Mouse (Mus musculus): ENCODE data around the gene Ppp4r2. TPM values are rescaled to one million over a fixed set of nuclear protein-coding genes. Genes with fewer than 3 reads are reported as not detected.

Gene Ppp4r2
- polyA plus RNA-seq, 1 experiment: 19.1 TPM

GRCm38 (mm10) chr6:100833811-100834481 is 524 bp downstream of the Ppp4r2 start:
- peaks cover 55% of the 10 kb centered on the region for H3K79me2 ChIP-seq (ENCODE audit: control insufficient read depth, insufficient read depth)
- H3K4me3 ChIP-seq: peak overlapping the region; percentile 41
- H3ac ChIP-seq (ENCODE audit: control insufficient read depth, insufficient read length): peak overlapping the region; percentile 90
- H3K4me2 ChIP-seq (ENCODE audit: low read depth): peak overlapping the region; percentile 95
- TF ChIP-seq REST (IDR thresholded peaks at IDR 0.05; ENCODE audit: insufficient read depth, insufficient read length) (no peak), SRF (IDR thresholded peaks at IDR 0.05; ENCODE audit: control insufficient read depth, insufficient read length, low read depth) (no peak), TCF12 (IDR thresholded peaks at IDR 0.05; ENCODE audit: insufficient read depth, poor library complexity, severe bottlenecking) (no peak), POLR2A (IDR thresholded peaks at IDR 0.05; ENCODE audit: insufficient read length, low read depth) (peak; percentile 24), POLR2AphosphoS2 (IDR thresholded peaks at IDR 0.05; ENCODE audit: insufficient read length, low read depth) (peak; percentile 60)
- H3K27me3 ChIP-seq (ENCODE audit: control insufficient read depth, insufficient read depth, insufficient read length): no peaks in the 10 kb centered on the region
- H3K36me3 ChIP-seq (ENCODE audit: control insufficient read depth, insufficient read depth): peaks cover 31% of the 10 kb centered on the region

GRCm38 (mm10) chr6:100834489-100835160 is 1.2 kb downstream of the Ppp4r2 start:
- Histone ChIP-seq H3K79me2 (ENCODE audit: control insufficient read depth, insufficient read depth) (peaks cover 62% of the 10 kb centered on the region), H3K36me3 (ENCODE audit: control insufficient read depth, insufficient read depth) (peaks cover 36% of the 10 kb centered on the region), H3K27me3 (ENCODE audit: control insufficient read depth, insufficient read depth, insufficient read length) (no peaks in the 10 kb centered on the region), H3K4me3 (peak overlapping the region; percentile 41), H3ac (ENCODE audit: control insufficient read depth, insufficient read length) (peak overlapping the region; percentile 90), H3K4me2 (ENCODE audit: low read depth) (peak overlapping the region; percentile 95)
- no peak for TF ChIP-seq TCF3 (IDR thresholded peaks at IDR 0.05; ENCODE audit: insufficient read length, low read depth)

GRCm38 (mm10) chr6:100845058-100845457 is 11.6 kb downstream of the Ppp4r2 start:
- TF ChIP-seq E2F4 (IDR thresholded peaks at IDR 0.05; ENCODE audit: insufficient read depth) (no peak), REST (IDR thresholded peaks at IDR 0.05; ENCODE audit: insufficient read depth, insufficient read length) (no peak), MYOD1 (IDR thresholded peaks at IDR 0.05; ENCODE audit: control insufficient read depth in 1 of 3, insufficient read length in 2 of 3, low read depth in 2 of 3) (no peak), TCF3 (IDR thresholded peaks at IDR 0.05; ENCODE audit: insufficient read length, low read depth) (no peak), TCF12 (IDR thresholded peaks at IDR 0.05; ENCODE audit: insufficient read depth, poor library complexity, severe bottlenecking) (no peak), USF1 (IDR thresholded peaks at IDR 0.05; ENCODE audit: low read depth) (no peak), MAX (IDR thresholded peaks at IDR 0.05; ENCODE audit: low read depth) (no peak), MYOG (IDR thresholded peaks at IDR 0.05; ENCODE audit: control insufficient read depth in 1 of 3, insufficient read depth in 1 of 3, insufficient read length in 2 of 3, low read depth in 2 of 3) (no peak), SRF (IDR thresholded peaks at IDR 0.05; ENCODE audit: control insufficient read depth, insufficient read length, low read depth) (no peak), CEBPB (IDR thresholded peaks at IDR 0.05; ENCODE audit: insufficient read depth, poor library complexity, severe bottlenecking) (no peak), POLR2AphosphoS2 (IDR thresholded peaks at IDR 0.05; ENCODE audit: insufficient read length, low read depth) (no peak), POLR2A (IDR thresholded peaks at IDR 0.05; ENCODE audit: insufficient read length, low read depth) (no peak)
- Histone ChIP-seq H3K27me3 (ENCODE audit: control insufficient read depth, insufficient read depth, insufficient read length) (no peaks in the 10 kb centered on the region), H3ac (ENCODE audit: control insufficient read depth, insufficient read length) (no peak overlapping the region), H3K79me2 (ENCODE audit: control insufficient read depth, insufficient read depth) (peaks cover 99% of the 10 kb centered on the region), H3K36me3 (ENCODE audit: control insufficient read depth, insufficient read depth) (peaks cover 59% of the 10 kb centered on the region), H3K4me3 (no peak overlapping the region), H3K4me2 (ENCODE audit: low read depth) (no peak overlapping the region)

- Histone ChIP-seq H3K4me2 (ENCODE audit: low read depth) (no peak overlapping the region), H3K36me3 (ENCODE audit: control insufficient read depth, insufficient read depth) (peaks cover 53% of the 10 kb centered on the region), H3K79me2 (ENCODE audit: control insufficient read depth, insufficient read depth) (peaks cover 99% of the 10 kb centered on the region), H3K27me3 (ENCODE audit: control insufficient read depth, insufficient read depth, insufficient read length) (no peaks in the 10 kb centered on the region), H3K4me3 (no peak overlapping the region), H3ac (ENCODE audit: control insufficient read depth, insufficient read length) (no peak overlapping the region)
- TF ChIP-seq MYOD1 (IDR thresholded peaks at IDR 0.05; ENCODE audit: control insufficient read depth in 1 of 3, insufficient read length in 2 of 3, low read depth in 2 of 3) (no peak), TCF12 (IDR thresholded peaks at IDR 0.05; ENCODE audit: insufficient read depth, poor library complexity, severe bottlenecking) (no peak), USF1 (IDR thresholded peaks at IDR 0.05; ENCODE audit: low read depth) (no peak), TCF3 (IDR thresholded peaks at IDR 0.05; ENCODE audit: insufficient read length, low read depth) (no peak), MYOG (IDR thresholded peaks at IDR 0.05; ENCODE audit: control insufficient read depth in 1 of 3, insufficient read depth in 1 of 3, insufficient read length in 2 of 3, low read depth in 2 of 3) (no peak), POLR2AphosphoS2 (IDR thresholded peaks at IDR 0.05; ENCODE audit: insufficient read length, low read depth) (no peak), E2F4 (IDR thresholded peaks at IDR 0.05; ENCODE audit: insufficient read depth) (no peak), REST (IDR thresholded peaks at IDR 0.05; ENCODE audit: insufficient read depth, insufficient read length) (no peak), MAX (IDR thresholded peaks at IDR 0.05; ENCODE audit: low read depth) (no peak)
These were observed 13.8 kb downstream of the Ppp4r2 start for GRCm38 (mm10) chr6:100847264-100847663.

- Histone ChIP-seq H3K4me2 (ENCODE audit: low read depth) (no peak overlapping the region), H3ac (ENCODE audit: control insufficient read depth, insufficient read length) (no peak overlapping the region), H3K79me2 (ENCODE audit: control insufficient read depth, insufficient read depth) (peaks cover 97% of the 10 kb centered on the region), H3K4me3 (no peak overlapping the region), H3K27me3 (ENCODE audit: control insufficient read depth, insufficient read depth, insufficient read length) (no peaks in the 10 kb centered on the region), H3K36me3 (ENCODE audit: control insufficient read depth, insufficient read depth) (peaks cover 52% of the 10 kb centered on the region)
- TF ChIP-seq MAX (IDR thresholded peaks at IDR 0.05; ENCODE audit: low read depth) (no peak), TCF3 (IDR thresholded peaks at IDR 0.05; ENCODE audit: insufficient read length, low read depth) (no peak), POLR2A (IDR thresholded peaks at IDR 0.05; ENCODE audit: insufficient read length, low read depth) (no peak), SRF (IDR thresholded peaks at IDR 0.05; ENCODE audit: control insufficient read depth, insufficient read length, low read depth) (no peak), MYOG (IDR thresholded peaks at IDR 0.05; ENCODE audit: control insufficient read depth in 1 of 3, insufficient read depth in 1 of 3, insufficient read length in 2 of 3, low read depth in 2 of 3) (no peak), REST (IDR thresholded peaks at IDR 0.05; ENCODE audit: insufficient read depth, insufficient read length) (no peak), TCF12 (IDR thresholded peaks at IDR 0.05; ENCODE audit: insufficient read depth, poor library complexity, severe bottlenecking) (no peak), E2F4 (IDR thresholded peaks at IDR 0.05; ENCODE audit: insufficient read depth) (no peak), MYOD1 (IDR thresholded peaks at IDR 0.05; ENCODE audit: control insufficient read depth in 1 of 3, insufficient read length in 2 of 3, low read depth in 2 of 3) (no peak), POLR2AphosphoS2 (IDR thresholded peaks at IDR 0.05; ENCODE audit: insufficient read length, low read depth) (no peak)
These were observed 15.4 kb downstream of the Ppp4r2 start for GRCm38 (mm10) chr6:100848682-100849375.
